Mouse (Mus musculus) cerebellum, adult 2 months (tissue): ENCODE results near the gene Gpr107.

Experiments used
- CTCF ChIP-seq: fragments of 200-500 bp; IDR thresholded peaks from 2 replicates; pipeline ENCODE4 v1.5.1; 2011; ENCODE audit warnings: low read depth, mild to moderate bottlenecking, control low read depth, low read length, moderate library complexity, borderline replicate concordance; ENCODE audit not compliant: insufficient read depth
- POLR2A ChIP-seq: fragments of 200-500 bp; IDR thresholded peaks from 2 replicates; pipeline ENCODE4 v1.6.1; 2011; ENCODE audit warnings: low read length, control low read depth, borderline replicate concordance; ENCODE audit not compliant: insufficient read depth

DNA sequence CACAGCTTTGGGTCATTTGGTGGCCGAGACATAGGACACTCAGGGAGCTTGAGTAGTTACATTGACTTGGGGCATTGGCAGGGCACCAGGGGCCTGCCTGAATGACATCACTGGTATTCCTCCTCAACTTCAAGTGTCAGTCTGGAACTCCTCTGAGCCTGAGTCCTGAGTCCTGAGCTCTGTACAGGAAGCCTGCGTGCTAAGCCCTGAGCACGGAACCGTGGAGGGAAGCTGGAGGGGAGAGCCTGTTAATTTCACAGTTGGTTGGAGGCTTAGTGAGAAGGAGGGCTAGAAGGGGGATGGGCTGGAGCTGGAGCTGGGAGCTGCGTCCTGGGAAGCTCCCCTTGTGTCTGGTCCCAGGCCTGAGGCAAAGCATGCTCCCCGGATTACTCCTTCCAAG lies 115.3 kb downstream of the Gpr107 start:
- TF ChIP-seq POLR2A (no peak), CTCF (no peak)
